Mouse (Mus musculus): Measurements from ENCODE around the gene St14. TPM values are rescaled to one million over a fixed set of nuclear protein-coding genes. Genes with fewer than 3 reads are reported as not detected.

The St14 gene
- total and polyA plus RNA-seq, 3 experiments, result 0.08 to 0.19 TPM; not detected in 1

DNA sequence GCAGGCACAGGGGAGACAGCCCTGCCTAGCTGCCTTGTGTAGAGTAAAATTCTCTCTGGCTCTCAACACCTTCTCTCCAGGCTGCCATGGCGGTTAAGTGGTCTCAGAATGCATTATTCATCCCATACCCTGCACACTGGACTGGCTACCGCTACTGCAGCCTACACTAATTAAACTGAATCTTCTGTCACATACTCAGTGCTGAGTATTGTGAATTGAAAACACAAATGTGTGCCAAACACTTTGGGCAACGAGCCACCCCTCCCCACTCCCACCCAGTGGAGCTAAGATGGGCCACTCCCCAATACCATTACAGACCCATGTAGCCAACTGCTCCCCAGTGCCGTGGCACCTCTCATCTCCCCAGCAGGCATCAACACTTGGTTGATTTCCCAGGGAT lies 44.2 kb downstream of the St14 start:
- H3K4me1 ChIP-seq (ENCODE audit: control insufficient read depth in 1 of 2, insufficient read depth in 2 of 2, low read length in 2 of 2), result no peaks in the 10 kb centered on the region
- TF ChIP-seq CHD1 (IDR thresholded peaks at IDR 0.05; ENCODE audit: low read depth, low read length) (no peak), TCF12 (IDR thresholded peaks at IDR 0.05; ENCODE audit: low read depth, low read length) (no peak), MAX (IDR thresholded peaks at IDR 0.05; ENCODE audit: low read length) (no peak), EP300 (IDR thresholded peaks at IDR 0.05; ENCODE audit: low read depth in 1 of 2, low read length in 2 of 2) (no peak), NELFE (IDR thresholded peaks at IDR 0.05; ENCODE audit: low read depth, low read length) (no peak), SIN3A (IDR thresholded peaks at IDR 0.05; ENCODE audit: low read length) (no peak), ZC3H11A (IDR thresholded peaks at IDR 0.05; ENCODE audit: low read depth, low read length) (no peak), NRF1 (IDR thresholded peaks at IDR 0.05; ENCODE audit: insufficient read depth, low read depth, low read length, poor library complexity, severe bottlenecking) (no peak), POLR2AphosphoS2 (IDR thresholded peaks at IDR 0.05; ENCODE audit: low read length) (no peak), SMC3 (IDR thresholded peaks at IDR 0.05; ENCODE audit: low read depth, low read length) (no peak), USF2 (IDR thresholded peaks at IDR 0.05; ENCODE audit: borderline replicate concordance in 1 of 2, insufficient read depth in 1 of 2, low read depth in 1 of 2, low read length in 2 of 2) (no peak), JUND (IDR thresholded peaks at IDR 0.05; ENCODE audit: low read depth, low read length) (no peak), USF1 (IDR thresholded peaks at IDR 0.05; ENCODE audit: low read depth, low read length) (no peak), E2F4 (IDR thresholded peaks at IDR 0.05; ENCODE audit: borderline replicate concordance, low read depth, low read length) (no peak), MXI1 (IDR thresholded peaks at IDR 0.05; ENCODE audit: low read depth, low read length) (no peak), MAZ (IDR thresholded peaks at IDR 0.05; ENCODE audit: low read depth, low read length) (no peak), KAT2A (conservative IDR thresholded peaks at IDR 0.05; ENCODE audit: low read depth, low read length) (no peak), CHD2 (IDR thresholded peaks at IDR 0.05; ENCODE audit: low read length) (no peak), MEF2A (IDR thresholded peaks at IDR 0.05; ENCODE audit: extremely low read depth, insufficient replicate concordance, low read depth, low read length, poor library complexity, severe bottlenecking) (no peak), ZMIZ1 (IDR thresholded peaks at IDR 0.05; ENCODE audit: low read depth, low read length) (no peak)
- no peaks in the 10 kb centered on the region for H3K9me3 ChIP-seq (replicated peaks; ENCODE audit: insufficient read depth, low read length)
- no peaks in the 10 kb centered on the region for H3K27me3 ChIP-seq (ENCODE audit: control insufficient read depth in 1 of 2, insufficient read depth in 2 of 2, low read length in 2 of 2)
- no peak for DNase-seq (ENCODE audit: low read depth, low spot score)
- H3K4me3 ChIP-seq (ENCODE audit: control insufficient read depth in 1 of 2, insufficient read depth in 1 of 2, low read depth in 2 of 2, low read length in 2 of 2), result no peak overlapping the region
- no peak overlapping the region for H3K9ac ChIP-seq (ENCODE audit: control insufficient read depth, low read depth, low read length, poor library complexity, severe bottlenecking)
- H3K79me2 ChIP-seq (ENCODE audit: control insufficient read depth, insufficient read depth, low read length, poor library complexity), result no peaks in the 10 kb centered on the region
- no peak overlapping the region for H3K27ac ChIP-seq (ENCODE audit: control insufficient read depth, low read depth, low read length)
- H3K36me3 ChIP-seq (ENCODE audit: control insufficient read depth in 1 of 2, insufficient read depth in 2 of 2, low read length in 2 of 2), result no peaks in the 10 kb centered on the region

DNA sequence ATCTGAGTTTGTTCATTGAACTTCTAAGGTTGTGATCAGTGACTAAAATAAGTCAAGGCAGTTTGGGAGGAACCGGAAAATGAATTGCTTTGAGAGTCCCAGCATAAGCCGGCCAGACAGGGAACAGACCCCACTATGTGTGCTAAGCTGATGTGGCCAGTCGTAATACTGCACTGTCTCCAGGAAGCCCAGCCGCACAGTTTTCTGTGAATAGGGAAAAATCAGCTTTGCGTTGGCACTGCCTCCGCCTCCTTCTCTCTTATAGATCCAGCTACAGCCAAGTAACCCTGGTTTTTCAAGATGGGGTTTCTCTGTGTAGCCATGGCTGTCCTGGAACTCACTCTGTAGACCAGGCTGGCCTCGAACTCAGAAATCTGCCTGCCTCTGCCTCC lies 44.9 kb downstream of the St14 start:
- DNase-seq (ENCODE audit: low read depth, low spot score), result no peak
- H3K36me3 ChIP-seq (ENCODE audit: control insufficient read depth in 1 of 2, insufficient read depth in 2 of 2, low read length in 2 of 2), result no peaks in the 10 kb centered on the region
- TF ChIP-seq ZMIZ1 (IDR thresholded peaks at IDR 0.05; ENCODE audit: low read depth, low read length) (no peak), MXI1 (IDR thresholded peaks at IDR 0.05; ENCODE audit: low read depth, low read length) (no peak), MYC (IDR thresholded peaks at IDR 0.05; ENCODE audit: low read depth, low read length) (no peak), CHD1 (IDR thresholded peaks at IDR 0.05; ENCODE audit: low read depth, low read length) (no peak), TCF12 (IDR thresholded peaks at IDR 0.05; ENCODE audit: low read depth, low read length) (no peak), ZNF384 (IDR thresholded peaks at IDR 0.05; ENCODE audit: low read depth, low read length) (no peak), RAD21 (IDR thresholded peaks at IDR 0.05; ENCODE audit: low read depth, low read length) (no peak), JUND (IDR thresholded peaks at IDR 0.05; ENCODE audit: low read depth, low read length) (no peak), ELF1 (IDR thresholded peaks at IDR 0.05; ENCODE audit: low read depth, low read length) (no peak), MAX (IDR thresholded peaks at IDR 0.05; ENCODE audit: low read length) (no peak), MAFK (IDR thresholded peaks at IDR 0.05; ENCODE audit: borderline replicate concordance, low read depth, low read length) (no peak), POLR2AphosphoS5 (IDR thresholded peaks at IDR 0.05; ENCODE audit: borderline replicate concordance, low read depth, low read length) (no peak), ZKSCAN1 (IDR thresholded peaks at IDR 0.05; ENCODE audit: low read depth, low read length) (no peak), MEF2A (IDR thresholded peaks at IDR 0.05; ENCODE audit: extremely low read depth, insufficient replicate concordance, low read depth, low read length, poor library complexity, severe bottlenecking) (no peak)
- no peaks in the 10 kb centered on the region for H3K79me2 ChIP-seq (ENCODE audit: control insufficient read depth, insufficient read depth, low read length, poor library complexity)
- H3K4me1 ChIP-seq (ENCODE audit: control insufficient read depth in 1 of 2, insufficient read depth in 2 of 2, low read length in 2 of 2), result no peaks in the 10 kb centered on the region; a peak in 1 of 4 replicates
- no peak overlapping the region for H3K9ac ChIP-seq (ENCODE audit: control insufficient read depth, low read depth, low read length, poor library complexity, severe bottlenecking)
- no peak overlapping the region for H3K4me3 ChIP-seq (ENCODE audit: control insufficient read depth in 1 of 2, insufficient read depth in 1 of 2, low read depth in 2 of 2, low read length in 2 of 2)
- H3K27ac ChIP-seq (ENCODE audit: control insufficient read depth, low read depth, low read length), result no peak overlapping the region
- no peaks in the 10 kb centered on the region for H3K27me3 ChIP-seq (ENCODE audit: control insufficient read depth in 1 of 2, insufficient read depth in 2 of 2, low read length in 2 of 2)
- no peaks in the 10 kb centered on the region for H3K9me3 ChIP-seq (replicated peaks; ENCODE audit: insufficient read depth, low read length)

All from MEL (cell line).